Mouse (Mus musculus): ENCODE measurements around the gene Pla2g4b.

Pla2g4b gene

GRCm38 (mm10) chr2:120065243-120065642, 32.0 kb downstream of the Pla2g4b start:
- peak; percentile 60 for DNase-seq

GRCm38 (mm10) chr2:120066224-120066623, 33.0 kb downstream of the Pla2g4b start:
- no peak for DNase-seq

DNA sequence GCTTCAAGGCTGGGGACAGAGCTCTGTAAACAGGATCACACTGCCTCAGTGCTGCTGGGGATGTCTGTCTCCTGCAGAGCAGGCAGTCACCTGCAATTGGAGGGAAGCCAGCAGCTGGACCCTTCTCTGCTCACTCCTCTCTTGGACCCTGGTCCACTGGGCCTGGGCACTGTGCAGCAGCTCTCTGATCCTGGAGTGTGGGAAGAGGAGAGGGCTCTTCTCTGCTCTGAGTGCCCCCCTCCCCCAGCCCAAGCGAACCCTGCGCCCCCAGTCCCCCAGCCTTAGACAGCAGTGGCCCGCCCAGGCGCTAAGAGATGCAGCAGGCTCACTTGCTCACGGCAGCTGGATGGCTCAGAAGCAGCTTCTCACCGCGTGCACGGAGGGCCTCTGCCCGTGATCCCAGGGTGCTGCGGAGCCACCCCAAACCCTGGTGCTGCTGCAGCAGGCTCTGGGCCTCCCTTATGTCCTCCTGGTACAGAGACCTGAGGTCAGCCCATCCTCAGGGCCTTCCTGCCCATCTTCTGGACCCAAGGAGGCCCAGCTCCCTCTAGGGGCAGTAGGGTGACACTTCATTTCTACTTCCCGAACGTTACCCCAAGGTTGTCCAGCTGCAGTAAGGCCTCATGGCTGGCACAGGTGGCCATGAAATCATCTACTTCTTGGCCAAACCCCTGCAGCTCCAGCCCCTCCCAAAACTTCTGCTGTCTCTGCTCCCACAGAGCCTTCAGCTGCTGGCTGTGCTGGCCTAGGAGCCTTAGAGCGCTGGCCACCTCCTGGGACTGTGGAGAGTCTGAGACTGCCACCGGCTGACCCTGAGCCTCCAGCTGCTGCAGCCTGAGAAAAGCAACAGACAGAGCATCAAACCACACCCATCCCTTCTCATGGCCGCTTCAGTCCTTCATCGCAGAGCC, 35.6 kb downstream of the Pla2g4b start:
- no peak for DNase-seq

- peak; percentile 82 for DNase-seq
These were observed 36.3 kb downstream of the Pla2g4b start for GRCm38 (mm10) chr2:120069466-120069990.

DNA sequence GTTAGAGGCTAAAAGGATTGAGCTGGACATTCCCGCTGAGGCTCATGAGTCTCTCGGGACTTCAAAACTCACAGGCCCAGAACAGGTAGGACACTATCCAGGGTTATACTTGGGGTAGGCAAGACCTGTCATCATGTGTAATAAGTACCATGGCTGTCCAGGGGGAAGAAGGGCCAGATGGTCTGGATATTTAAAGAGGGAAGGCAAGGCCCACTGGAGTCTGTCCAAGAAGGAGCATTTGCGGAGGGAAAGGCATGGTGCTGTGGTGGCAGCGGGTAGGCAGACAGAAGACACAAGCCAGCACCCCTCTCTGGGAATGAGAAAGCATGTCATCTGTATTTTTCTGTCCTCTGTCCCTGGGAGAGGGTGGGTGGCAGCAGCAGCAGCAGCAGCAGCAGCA, 40.9 kb downstream of the Pla2g4b start:
- no peak for DNase-seq

GRCm38 (mm10) chr2:120076076-120076705, 43.0 kb downstream of the Pla2g4b start:
- peak; percentile 60 for DNase-seq

- DNase-seq: no peak
These were observed 49.2 kb downstream of the Pla2g4b start for GRCm38 (mm10) chr2:120082416-120082815.

DNA sequence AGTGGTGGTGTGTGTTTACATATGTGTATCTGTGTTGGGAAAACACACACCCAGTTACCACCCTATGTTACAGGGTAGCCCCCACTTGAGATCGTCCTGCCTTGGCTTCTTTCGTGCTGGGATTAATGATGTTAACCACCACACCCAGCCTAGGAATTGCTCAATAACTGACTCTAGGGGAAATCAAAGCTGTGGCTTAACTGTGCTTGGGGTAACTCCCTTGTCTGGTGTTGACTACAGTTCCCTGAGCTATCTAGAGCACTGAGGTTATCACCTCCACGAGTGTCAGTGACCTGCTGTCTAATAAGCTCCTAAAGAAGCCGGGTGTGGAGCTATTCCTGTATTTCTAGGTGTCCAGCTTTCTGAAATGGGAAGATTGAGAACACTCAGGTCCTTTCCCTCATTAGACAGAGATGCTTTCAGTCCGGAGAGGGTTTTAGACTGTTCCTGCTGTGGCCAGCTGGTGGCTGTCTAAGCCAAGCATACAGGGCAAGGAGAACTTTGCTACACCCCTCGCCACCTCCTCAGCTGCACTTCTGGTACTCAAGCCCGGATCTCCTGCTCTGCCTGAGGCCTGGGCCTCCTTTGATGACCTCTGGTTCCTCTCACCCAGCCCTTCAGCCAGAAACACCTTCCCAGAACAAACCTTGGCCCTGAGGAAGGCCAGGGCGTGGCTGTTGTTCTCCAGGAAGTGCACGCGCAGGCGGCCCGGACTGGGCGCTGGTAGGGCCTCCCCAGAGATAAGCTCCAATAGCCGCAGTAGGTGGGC, 51.6 kb downstream of the Pla2g4b start:
- no peak for DNase-seq

DNA sequence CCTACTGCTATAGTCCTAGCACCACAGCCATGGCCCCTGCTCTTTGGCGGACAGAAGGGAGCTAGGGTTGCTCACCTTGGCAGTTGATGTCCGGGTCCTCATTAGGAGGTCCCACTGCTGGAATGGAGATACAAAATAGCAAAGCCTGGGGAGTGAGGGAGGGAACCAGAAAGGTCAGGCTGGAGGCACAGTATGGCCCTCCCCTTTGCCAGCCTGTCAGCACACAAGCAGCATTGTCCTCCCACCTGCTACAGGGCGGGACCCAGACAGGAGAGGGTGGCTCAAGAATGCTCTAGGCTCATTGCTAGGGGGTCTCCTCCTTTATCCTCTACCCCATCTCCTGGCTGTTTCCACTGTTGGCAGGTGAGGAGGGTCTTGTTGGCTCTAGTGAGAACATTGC, 52.8 kb downstream of the Pla2g4b start:
- no peak for DNase-seq

- no peak for DNase-seq
These were observed 54.2 kb downstream of the Pla2g4b start for GRCm38 (mm10) chr2:120087391-120087790.

GRCm38 (mm10) chr2:120087897-120088296, 54.7 kb downstream of the Pla2g4b start:
- DNase-seq: no peak

- DNase-seq: no peak
These were observed 57.8 kb downstream of the Pla2g4b start for GRCm38 (mm10) chr2:120090979-120091378.

Data from right cerebral cortex, adult 18-20 months (tissue).